Mouse (Mus musculus): ENCODE measurements around the gene Ovol3.
"Not testable (repeated sequence)": the region's sequence is repeated elsewhere in the genome, so short reads cannot be mapped to it uniquely, and the experiment has no call there.

Gene Ovol3

GRCm38 (mm10) chr7:30235625-30236024 is at the start of gene Ovol3:
Gene Ovol3, minus strand, starts transcription at chr7:30235725.
- DNase-seq (ENCODE audit: low spot score), result no peak

DNA sequence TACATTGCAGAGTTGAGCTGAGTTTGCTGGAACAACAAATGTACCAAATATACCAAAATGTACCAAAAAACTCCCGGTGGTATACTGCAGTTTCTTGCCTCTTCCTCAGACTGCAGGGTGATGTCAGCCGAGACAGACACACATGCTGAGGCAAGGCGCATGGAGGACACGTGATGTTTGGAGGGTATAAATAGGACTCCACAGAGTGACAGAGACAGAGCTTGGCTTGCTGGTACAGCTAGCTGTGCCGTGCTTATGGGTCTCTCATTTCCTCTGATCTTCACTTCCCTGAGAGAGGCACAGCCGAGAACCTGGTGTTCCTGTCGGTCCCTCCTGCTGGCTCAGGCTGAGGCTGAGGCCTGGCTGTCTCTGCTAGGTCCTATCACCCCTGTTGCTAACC is 47.2 kb upstream of the Ovol3 start:
- DNase-seq (ENCODE audit: low spot score), result no peak

GRCm38 (mm10) chr7:30281522-30281921 is 46.0 kb upstream of the Ovol3 start:
- DNase-seq (ENCODE audit: low spot score), result no peak

- DNase-seq (ENCODE audit: low spot score), result peak; percentile 93
Observed at GRCm38 (mm10) chr7:30280670-30281138, 45.2 kb upstream of the Ovol3 start.

DNA sequence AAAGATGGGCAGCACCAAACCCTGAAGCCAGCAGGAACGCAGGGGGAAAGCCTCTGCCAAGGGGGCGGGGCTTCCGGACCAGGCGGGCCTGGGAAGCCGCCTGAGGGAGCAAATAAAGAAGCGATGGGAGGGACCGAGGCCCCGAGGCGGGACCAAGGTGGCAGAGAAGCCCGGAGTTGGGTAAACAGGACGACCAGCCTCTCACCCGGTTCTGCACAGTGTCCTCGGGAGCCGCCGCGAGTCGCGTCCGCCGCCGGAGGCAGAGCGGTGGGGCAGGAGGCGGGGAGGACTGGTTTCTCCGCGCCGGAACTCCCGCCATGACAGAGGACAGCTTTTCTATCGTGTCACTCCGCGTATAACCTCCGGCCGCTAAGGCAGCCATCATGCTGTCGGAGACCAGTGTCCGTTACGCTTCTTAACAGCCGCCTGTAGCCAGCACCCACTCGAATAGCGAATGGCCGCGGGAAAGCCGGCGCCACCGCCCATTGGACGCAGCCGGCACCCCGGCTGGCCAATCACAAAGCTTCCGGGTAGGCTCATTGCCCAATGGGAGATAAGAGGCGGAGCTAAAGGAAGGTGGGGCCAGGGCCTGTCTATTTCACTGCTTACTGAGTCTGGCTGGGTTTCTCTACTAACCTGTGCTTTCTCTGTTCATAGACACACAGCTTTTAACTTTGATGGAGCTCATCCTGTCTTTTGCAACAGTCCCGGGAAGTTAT is 44.6 kb upstream of the Ovol3 start, which contains the start of the genes Thap8 and Wdr62:
Gene Thap8, plus strand, starts transcription at position 144 of the 719 bp plus-strand sequence.
Gene Wdr62, minus strand, starts transcription at position 469 of the 719 bp plus-strand sequence.
- DNase-seq (ENCODE audit: low spot score), result peak; percentile 97

DNA sequence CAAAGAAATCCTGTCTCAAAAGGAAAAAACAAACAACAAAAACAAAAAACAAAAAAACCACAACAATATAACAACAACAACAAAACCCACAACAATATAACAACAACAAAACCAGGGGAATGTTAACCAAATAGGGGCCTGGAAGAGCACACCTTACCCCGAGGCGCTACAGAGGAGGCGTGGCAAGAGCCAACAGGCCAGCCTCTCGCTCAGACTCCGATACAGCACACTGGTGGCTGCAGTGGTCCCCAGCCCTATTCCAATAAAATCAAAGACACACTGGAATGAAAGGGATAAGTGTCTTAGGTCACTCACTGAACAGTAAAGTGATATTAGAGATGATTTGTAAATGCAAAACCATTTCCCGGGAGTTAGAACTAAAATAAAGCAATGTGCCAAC is 44.0 kb upstream of the Ovol3 start:
- peak; percentile 64 for DNase-seq (ENCODE audit: low spot score)

- no peak for DNase-seq (ENCODE audit: low spot score)
Observed at GRCm38 (mm10) chr7:30278911-30279310, 43.4 kb upstream of the Ovol3 start.

GRCm38 (mm10) chr7:30274383-30274782 is 38.9 kb upstream of the Ovol3 start:
- DNase-seq (ENCODE audit: low spot score), result no peak

DNA sequence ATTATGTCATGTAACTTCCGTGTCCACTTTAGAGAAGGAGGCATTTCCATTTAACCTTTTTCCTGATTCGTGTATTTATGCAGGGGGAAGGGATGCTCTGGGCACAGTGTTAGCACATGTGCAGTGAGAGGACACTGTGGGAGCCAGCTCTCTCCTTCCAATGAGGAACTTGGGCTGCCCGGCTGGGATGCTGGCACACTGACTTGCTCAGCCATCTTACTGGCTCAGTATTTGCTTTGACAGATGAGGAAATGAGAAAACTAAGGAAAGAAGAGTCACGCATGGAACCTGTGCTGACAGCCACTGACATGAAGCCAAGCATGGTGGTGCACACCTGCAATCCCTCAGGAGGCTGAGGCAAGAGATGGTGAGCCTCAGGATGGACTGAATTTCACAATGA is 34.1 kb upstream of the Ovol3 start:
- DNase-seq (ENCODE audit: low spot score), result no peak

DNA sequence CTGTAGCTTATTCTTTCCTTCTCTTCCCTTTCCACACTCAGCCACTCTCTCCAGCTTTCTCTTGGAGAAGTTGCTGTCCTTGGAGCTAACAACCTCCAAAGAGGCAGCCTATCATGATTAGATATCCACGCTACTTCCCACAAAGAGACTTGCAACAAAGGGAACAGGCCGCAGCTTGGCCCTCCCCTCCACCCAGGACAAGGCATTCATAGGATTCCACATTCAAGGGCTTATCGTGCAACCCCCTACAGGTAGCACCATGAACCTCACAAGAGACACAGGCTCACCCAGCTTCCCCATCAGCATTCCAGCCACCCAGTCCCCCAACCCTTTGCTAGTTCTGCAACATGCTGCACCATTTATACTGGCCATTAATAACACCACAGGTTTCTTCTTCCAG is 31.3 kb upstream of the Ovol3 start:
- DNase-seq (ENCODE audit: low spot score), result no peak

DNA sequence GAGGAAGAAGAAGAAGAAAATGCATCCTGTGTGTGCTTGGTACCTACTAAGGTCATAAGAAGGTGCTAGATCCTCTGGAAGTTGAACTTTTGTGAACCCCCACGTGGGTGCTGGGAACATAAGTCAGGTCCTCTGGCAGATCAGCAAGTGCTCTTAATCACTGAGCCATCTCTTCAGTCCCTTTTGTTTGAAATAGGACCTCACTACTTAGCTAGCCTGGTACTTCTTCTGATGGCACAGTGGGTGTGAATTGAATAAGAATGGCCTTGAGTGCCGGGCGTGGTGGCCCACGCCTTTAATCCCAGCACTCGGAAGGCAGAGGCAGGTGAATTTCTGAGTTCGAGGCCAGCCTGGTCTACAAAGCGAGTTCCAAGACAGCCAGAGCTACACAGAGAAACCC is 30.4 kb upstream of the Ovol3 start:
- no peak for DNase-seq (ENCODE audit: low spot score)

- no peak for DNase-seq (ENCODE audit: low spot score)
Observed at GRCm38 (mm10) chr7:30265531-30265930, 30.0 kb upstream of the Ovol3 start.

GRCm38 (mm10) chr7:30265041-30265440 is 29.5 kb upstream of the Ovol3 start:
- DNase-seq (ENCODE audit: low spot score), result no peak

GRCm38 (mm10) chr7:30251956-30252954 is 16.7 kb upstream of the Ovol3 start:
- no peak for DNase-seq (ENCODE audit: low spot score)

DNA sequence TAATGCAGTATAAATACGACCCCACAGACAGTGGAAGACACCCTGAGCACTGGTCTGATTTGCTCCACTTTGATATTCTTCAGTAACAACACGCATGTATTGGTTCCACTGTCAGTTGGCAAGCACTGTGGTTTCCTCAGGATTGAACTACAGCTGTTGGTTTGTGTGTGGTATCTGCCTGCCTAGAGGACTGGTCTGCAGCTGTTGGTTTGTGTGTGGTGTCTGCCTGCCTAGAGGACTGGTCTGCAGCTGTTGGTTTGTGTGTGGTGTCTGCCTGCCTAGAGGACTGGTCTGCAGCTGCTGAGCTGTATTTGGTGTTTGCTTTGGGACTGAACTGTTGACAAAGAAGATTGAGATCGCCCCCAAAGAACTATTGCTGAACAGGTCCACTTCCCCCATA is 1.8 kb upstream of the Ovol3 start:
- not testable (repeated sequence) for DNase-seq (ENCODE audit: low spot score)

DNA sequence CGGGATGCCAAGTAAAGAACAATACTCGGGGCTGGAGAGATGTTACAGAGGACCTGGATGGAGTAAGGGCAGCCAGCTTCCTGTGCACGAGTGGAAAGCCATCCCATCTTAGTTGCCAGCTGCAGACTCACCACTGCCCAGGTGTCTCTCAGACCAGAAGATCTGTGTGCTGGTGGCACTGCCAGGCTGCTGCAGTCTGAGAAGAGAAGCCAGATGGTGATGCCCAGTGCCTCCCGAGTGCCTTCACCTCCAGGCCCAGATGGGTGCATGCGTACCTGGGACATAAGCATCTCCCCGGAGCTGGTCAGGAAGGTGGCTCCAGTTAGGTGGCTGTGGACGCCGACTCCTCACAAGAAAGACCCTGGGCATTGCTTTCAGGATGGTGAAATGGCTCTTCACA is 434 bp downstream of the Ovol3 start:
- no peak for DNase-seq (ENCODE audit: low spot score)

DNA sequence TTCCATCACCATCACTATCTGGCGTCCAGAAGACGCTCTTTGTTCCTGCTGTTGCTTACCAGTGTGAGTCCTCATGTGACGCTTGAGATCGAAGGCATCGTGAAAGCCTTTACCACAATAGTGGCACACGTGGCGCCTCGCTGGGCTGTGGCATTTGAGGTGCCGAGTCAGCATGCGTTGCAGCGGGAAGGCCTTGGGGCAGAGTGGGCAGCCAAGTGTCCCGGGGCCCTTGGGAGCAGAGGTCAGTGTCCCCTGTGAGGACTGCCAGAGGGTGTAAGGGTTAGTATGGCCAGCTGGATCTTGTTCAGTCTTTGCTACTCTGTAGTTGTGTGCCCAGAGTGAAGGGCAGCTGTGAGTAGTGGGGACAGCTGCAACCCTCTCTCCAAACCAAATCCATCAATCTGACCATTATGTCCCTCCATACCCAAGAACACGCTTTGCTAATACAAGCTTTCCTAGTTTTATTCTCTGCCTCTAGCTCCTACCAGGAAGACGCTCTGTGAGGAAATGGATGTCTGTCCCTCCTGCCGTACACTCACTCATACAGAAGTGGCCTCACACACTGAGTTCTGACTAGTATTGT is 1.2 kb downstream of the Ovol3 start:
- no peak for DNase-seq (ENCODE audit: low spot score)

GRCm38 (mm10) chr7:30233387-30233786 is 2.1 kb downstream of the Ovol3 start:
- no peak for DNase-seq (ENCODE audit: low spot score)

DNA sequence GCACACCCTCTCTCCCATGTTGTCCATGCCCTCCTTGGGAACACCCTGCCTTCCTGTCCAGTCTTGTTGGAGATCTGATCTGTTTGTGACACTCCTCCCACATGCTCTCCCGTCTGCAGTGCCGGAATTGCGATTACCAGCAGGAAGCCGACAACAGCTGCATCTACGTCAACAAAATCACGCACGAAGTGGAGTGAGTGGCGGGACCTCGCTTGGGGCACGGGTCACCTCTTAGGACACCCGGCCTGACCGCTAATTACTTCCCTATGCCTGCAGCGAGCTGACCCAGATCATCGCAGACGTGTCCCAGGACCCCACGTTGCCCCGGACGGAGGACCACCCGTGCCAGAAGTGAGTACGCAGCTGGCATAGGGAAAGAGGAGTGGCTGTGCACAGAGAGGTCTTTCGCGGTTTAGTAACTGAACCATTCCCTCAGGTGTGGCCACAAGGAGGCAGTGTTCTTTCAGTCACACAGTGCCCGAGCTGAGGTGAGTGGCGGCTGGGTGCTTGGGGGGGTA is 2.8 kb downstream of the Ovol3 start:
- DNase-seq (ENCODE audit: low spot score), result peak; percentile 79

DNA sequence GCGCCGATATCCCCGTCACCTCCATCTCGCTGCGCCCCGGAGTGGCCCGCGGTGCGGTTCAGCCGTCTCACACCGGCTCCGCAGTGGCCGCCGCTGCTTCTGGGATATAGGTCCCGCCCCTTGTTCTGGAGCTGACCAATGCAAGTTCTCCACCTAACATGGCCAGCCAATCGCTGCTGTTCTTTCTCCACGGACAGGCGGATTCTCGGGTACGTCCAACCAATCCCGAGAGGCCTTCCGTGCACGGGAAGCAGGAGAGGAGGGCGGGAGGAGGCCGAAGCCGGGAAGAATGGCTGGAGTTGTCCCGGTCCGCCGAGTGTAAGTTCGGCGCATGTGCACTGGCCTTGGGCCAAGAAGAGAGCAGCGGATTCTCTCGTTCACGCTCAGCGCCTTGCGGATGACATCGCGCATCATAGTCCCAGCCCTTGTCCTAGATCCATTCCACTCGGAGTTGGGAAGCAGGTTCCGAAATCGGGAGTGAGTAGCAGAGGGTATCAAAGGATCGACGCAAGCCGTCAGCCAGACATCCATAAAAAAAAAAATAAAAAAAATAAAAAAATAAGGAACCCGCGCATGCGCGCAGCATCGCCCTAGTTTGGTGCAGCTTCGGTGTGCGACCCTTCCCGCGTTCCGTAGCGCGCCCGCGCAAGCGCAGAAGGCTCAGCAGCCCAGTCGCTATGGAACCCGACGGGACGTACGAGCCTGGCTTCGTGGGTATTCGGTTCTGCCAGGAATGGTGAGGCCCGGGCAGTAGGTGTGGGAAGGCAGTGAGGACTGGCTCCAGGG is 3.7 kb downstream of the Ovol3 start, which contains the start of the genes Polr2i and Tbcb:
Gene Polr2i, plus strand, starts transcription at position 280 of the 786 bp plus-strand sequence.
Gene Tbcb, minus strand, starts transcription at position 604 of the 786 bp plus-strand sequence.
- peak; percentile 98 for DNase-seq (ENCODE audit: low spot score)

- DNase-seq (ENCODE audit: low spot score), result no peak
Observed at GRCm38 (mm10) chr7:30231328-30231668, 4.2 kb downstream of the Ovol3 start.

Data from embryo, embryonic 10.5 days (tissue).